Mouse (Mus musculus) ZHBTc4 (cell line): ENCODE results near the gene Plod3.

Experiments used
- DNase-seq: peaks from one replicate; pipeline ENCODE4 v3.0.0-alpha.2; 2011; ENCODE audit warnings: low read depth, low spot score

Plod3 gene

DNA sequence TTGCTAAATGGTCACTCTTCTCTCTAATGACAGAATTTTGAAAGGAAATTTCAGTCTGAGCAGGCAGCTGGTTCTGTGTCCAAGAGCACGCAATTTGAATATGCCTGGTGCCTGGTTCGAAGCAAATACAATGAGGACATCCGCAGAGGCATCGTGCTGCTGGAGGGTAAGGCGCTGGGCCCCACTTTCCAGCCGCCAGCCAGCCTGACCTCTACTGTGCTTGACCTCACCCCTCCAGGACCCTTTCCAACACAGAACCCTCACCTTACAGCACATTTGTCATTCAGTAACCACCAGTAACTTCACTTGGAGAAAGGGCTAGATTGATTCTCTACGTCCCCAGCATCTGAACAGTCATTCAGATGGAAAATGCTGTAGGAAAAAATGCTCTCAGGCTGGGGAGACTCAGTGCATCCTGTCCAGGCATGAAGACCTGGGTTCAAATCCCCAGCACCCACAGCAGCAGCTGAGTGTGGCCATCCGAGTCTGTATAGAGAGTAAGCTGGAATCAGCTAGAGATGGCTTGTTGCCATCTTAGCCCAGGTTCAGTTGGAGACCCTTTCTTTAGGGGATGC, 23.8 kb upstream of the Plod3 start:
- no peak for DNase-seq

DNA sequence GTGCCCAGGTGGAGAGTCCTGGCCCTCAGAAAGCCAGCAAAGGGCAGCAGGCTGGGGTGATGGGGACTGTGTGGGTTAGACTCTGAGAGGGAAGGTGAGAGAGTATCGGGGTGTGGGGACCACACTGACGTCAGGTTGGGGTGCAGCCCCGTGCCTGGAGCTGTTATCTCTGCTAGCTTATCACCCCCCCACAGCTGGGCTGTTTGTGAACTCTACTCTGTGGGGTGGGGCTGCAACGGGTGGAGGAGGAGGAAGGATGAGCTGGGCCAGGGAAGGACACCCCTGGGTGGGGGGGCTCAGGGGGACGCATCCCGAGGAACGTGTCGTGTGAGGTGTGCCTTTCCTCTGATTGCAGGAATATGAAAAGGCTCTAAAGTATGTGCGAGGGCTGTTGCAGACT, 21.6 kb upstream of the Plod3 start:
- DNase-seq: no peak

DNA sequence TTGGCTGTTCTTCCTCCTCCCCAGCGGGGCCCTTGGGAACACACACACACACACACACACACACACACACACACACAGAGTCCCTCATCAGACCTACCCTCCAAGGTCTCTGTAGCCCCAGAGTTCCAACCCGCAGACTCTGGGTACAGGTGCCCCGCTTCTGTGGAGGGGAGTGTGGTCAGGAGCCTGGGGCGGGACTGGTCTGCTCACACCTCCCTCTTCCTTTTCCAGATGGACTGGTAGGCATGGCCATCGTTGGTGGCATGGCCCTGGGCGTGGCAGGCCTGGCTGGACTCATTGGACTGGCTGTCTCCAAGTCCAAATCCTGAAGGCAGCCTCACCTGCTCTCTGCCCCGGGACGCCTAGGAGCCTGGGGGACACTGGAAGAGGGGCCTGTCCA, 21.1 kb upstream of the Plod3 start:
- no peak for DNase-seq

DNA sequence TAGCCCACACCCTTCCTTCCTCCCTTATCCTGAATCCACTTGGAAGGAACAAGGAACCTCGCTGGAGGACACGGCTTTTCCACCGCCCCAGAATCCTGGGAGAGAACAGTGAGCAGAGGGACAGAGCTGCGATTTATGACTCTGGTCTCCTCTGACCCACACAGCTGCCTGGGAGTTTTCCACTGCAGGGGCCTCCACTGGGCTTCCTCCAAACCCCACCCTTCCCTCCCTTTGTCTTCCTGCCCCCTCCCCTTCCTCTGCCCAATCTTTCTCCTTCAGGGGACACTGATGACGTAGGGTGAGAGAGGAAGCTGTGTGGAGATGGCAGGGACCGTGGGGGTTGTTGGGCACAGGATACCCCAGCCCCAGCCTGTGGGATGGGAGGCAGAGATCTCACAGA, 20.5 kb upstream of the Plod3 start, which contains the start of gene Cldn15:
TSS of gene Cldn15 (plus strand) at position 286 of the 400 bp plus-strand sequence.
- DNase-seq: peak; percentile 59

DNA sequence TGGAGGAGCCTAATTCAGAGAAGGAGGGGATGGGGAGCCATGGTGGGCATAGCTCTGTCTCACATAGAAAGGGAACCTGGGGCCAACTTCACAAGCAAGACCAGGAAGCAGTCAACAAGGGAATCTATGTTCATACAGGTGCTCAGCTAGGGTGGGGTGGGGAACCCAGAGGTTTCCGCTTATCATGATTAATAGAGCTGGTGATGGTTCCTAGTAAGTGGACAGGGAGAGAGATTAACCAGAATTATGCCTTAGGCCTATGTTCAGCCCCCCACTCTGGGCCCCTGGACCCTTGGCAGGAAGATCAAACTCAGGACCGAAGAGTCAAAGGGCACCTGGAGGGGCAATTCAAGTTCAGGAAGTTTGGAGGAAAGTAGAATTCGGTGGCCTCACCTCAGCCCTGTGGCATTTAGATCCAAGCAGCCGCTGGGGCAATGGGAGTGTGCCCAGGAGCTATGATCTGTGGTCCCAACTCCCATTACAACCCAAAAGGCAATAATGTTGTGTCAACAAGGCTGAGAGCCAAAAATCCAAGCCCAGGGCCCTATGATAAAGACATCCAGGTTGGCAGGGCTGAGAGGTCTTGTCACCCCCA, 19.9 kb upstream of the Plod3 start:
- DNase-seq: no peak

DNA sequence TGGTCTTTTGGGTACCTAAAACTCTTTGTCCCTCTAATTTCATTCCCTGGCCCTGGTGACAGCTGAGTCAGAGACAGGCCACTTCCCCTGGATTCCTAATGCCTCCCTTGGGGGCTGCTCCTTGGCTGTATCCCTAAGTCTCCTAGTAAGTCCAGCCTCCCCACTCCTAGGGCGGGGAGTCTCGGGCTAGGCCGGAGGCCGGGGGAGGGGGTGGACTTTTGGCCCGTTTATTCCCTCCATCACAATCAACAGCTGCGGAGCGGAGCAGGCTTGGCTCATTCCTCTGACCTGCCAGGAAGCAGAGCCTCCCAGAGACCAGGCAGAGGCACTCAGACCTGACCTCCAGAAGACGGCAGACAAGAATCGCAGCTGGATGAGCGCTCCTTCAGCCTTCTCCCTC, 19.2 kb upstream of the Plod3 start:
- DNase-seq: no peak

DNA sequence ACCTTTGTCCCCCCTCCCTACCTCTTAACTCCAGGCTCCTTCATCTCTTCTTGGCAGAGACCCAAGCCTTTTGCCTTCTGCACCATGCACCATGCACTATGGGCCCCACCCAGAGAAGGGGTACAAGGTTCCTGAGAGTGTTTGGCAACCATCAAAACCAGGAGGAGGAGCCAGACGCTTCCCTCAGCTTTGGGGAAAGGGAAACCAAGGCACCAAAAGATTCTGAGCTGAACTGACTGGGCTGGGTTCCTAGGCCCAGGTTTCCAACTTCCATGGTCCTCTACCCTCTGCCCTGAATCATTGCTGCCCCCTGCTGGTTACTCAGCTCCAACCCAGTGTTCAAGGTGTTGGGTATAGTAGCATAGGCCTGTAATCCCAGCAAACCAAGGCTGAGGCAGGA, 16.1 kb upstream of the Plod3 start:
- DNase-seq: peak; percentile 90

DNA sequence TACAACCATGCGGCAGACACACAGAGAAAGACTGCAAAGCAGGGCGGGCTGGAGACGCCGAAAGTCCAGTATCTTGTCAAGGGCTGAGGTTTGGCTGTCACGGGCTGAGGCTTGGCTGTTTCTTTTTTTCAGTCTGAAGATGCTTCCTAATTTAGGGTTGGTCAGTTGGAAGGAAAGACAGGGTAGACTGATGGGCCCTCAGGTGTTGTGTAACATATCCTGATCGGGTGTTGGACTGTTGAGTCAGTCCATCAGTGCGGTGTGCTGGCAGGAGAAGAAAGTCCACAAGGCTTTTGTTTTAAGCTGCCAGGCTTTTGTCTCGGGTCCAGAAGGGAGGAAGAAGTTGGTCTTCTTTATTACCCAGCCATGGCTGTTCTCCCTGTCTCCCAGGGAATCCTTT, 13.1 kb upstream of the Plod3 start:
- no peak for DNase-seq

DNA sequence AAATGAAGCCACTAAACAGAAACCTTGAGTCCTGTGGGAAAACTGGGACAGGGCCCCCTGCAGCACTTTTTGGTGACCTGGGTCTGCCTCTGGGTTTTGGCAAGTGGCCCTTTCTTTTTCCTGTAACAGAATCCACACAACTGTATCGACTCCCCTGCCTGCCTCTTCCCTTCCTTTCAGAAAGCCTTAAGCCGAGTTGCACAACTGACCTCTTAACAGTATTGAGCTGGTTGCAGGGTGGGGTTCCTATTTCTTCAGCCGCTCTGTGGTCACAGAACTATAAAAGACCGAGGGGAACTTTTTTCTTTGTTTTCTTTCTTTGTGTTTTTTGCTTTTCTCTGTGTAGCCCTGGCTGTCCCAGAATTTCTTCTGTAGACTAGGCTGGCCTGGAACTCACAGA, 9.1 kb upstream of the Plod3 start:
- DNase-seq: no peak

DNA sequence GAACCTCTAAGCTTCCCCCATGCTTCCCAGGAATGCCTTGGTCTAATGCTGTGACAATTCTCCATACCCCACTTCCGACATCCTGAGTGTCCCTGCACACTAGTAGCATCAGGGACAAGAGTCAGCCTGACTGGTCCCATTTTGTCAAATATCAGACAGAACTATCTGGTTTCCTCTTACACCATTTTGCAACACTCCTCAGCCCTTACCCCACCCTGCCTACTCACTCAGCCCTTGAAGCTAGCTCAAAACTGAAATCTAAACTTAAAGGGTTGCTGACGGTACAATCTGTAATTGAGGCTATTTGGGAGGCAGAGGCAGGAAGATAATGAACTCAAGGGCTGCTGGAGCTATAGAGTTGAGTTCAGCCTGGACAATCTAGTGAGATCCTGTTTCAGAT, 7.1 kb upstream of the Plod3 start:
- no peak for DNase-seq

DNA sequence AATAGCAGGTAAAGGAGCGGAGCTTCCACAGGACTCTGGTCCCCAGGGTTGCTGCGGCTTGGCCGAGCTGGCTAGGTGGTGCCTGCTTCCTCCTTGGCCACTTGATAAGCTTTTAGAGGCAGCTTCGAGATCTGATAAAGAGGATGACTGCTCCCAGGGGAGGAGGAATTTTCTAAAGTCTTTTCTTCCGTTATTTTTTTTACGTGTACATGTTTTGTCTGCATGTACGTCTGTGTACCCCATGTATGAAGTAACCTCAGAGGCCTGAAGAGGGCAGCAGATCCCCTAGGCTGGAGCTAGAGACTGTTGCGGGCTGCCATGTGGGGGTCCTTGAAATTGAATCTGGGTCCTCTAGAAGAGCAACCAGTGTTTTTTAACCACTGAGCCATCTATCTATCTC, 5.8 kb upstream of the Plod3 start:
- peak; percentile 46 for DNase-seq

DNA sequence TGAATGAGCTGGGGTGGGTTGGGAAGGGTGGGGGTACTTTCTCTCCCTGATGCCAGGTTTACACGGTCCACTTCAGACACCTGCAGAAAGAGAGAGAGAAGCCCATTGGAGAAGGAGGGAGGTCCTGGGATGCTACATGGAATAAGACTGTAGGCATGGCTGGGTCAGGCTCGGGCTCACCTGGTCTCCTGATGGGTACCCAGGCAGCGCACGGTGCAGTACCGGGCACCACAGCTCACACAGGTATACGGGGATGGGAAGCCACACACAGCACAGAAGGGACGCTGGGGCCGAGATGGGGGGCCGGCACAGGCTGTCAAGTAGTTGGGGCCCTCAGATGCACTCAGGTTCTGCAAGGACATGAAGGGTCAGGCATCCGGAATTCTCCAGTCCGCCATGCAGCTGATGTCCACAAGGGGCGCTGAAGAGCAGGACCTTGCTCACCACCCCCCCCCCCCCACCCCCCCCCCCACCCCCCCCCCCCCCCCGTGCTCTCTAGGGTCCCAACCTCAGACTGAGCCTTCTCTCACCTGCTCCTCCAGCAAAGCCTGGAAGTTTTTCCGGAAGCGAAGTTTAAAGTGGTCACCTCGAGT, 4.4 kb upstream of the Plod3 start:
- peak; percentile 69 for DNase-seq

DNA sequence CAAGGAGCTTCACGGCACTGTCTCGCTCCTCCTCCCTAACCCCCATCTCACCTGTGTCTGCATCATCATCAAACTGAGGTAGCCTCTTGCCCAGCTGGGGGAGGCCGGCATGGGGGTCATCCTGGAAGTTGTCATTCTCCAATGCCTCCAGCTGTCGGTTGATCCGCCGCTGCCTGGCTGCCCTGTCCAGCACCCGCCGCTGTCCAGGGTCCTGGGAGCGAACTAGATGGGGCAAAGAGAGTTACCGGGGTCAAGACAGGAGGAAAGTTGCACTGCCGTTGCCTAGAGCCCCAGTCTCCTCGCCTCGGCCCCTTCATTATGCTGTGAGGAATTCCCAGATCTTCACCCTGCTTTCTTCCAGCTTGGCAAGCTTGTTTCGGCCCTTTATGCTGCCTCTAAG, 2.0 kb upstream of the Plod3 start:
- no peak for DNase-seq

DNA sequence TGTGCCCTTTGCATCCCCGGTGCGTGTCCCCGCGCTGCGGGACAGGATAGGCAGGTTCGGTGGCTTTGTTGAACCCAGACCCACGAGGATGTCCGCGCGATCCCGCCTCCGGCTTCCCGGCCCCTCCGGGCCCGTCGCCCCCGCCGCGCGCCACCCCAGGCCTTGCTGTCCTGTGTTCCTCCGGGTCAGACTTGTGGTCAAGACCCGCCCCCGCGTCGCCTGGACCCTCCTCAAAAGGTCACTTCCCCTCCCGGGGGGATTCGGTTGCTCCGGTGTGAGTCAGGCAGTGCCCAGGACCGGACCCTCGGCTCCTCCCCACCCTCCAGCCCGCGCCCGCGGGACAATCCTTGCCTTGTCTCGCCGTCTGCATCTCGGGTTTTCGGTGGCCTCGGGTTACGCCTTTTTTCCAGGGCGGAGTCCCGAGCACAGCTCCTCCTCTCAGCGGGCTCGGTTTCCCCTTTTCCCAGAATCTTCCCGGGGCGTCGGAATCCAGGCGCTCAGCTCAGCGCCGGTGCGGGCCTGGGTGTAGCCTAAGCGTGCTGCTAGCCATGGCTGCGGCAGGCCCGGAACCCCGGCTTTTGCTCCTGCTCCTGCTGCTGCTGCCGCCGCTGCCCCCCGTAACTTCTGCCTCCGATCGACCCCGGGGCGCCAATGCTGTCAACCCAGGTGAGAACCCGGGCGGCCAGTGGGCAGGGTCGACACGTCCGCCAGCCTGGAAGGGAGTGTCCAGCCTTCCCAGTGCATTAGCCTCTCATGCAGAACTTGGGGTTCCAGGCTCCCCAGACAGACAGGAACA, 517 bp downstream of the Plod3 start:
- peak; percentile 77 for DNase-seq

DNA sequence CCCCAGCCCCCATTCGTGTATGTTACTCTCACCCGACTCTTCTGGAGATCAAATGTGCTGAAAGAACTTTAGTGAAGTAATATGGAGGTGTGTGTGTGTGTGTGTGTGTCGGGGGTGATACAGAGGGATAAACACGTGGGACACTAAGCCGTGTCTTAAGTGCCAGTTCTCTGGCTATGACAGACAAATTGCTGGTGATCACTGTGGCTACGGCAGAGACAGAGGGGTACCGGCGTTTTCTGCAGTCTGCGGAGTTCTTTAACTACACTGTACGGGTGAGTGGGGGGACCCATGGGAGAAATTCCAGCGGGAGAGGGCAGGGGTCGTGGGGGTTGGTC, 1.1 kb downstream of the Plod3 start, which contains the start of gene Znhit1:
TSS of gene Znhit1 (minus strand) at position 88 of the 338 bp plus-strand sequence.
- DNase-seq: no peak

DNA sequence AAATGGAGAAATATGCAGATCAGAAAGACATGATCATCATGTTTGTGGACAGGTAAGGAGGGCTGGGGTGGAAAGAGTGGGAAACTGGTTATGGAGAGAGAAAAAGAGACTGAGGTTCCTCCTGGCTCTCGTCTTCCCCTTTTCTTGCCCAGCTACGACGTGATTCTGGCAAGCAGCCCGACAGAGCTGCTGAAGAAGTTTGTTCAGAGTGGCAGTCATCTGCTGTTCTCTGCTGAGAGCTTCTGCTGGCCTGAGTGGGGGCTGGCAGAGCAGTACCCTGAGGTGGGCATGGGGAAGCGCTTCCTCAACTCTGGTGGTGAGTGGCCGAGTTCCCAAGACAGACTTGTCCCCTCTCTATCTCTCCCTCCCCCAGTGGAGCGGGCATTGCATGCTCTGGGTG, 1.6 kb downstream of the Plod3 start:
- no peak for DNase-seq

DNA sequence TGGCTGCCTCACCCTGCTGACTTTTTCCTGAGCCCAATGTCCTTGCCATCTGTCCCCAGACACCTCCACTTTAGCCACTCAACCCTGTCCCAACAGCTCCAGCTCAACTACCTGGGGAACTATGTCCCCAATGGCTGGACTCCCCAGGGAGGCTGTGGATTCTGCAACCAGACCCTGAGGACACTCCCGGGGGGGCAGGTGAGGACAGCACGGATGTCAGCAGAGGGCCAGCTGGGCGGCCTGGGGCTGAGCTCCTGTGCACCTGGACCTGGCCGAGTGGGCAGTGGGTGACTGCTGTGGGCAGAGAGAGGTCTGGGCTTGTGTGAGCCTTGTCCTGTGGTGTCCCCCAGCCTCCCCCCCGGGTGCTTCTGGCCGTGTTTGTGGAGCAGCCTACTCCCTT, 3.0 kb downstream of the Plod3 start:
- no peak for DNase-seq

DNA sequence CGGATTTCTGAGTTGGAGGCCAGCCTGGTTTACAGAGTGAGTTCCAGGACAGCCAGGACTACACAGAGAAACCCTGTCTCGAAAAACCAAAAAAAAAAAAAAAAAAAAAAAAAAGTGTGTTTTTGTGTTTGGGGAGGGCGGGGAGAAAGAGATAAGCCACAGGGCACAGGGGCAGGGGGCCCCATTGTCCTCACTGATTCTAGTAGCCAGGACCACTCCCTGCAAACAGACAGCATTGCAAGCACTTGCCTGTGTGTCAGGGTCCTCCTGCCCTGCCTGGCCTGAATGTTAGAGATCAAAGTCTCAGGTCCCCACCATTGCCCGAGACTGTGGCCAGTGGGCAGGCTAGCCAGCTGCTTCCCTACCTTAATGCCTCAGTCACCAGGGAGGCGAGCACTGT, 12.6 kb downstream of the Plod3 start:
- no peak for DNase-seq

DNA sequence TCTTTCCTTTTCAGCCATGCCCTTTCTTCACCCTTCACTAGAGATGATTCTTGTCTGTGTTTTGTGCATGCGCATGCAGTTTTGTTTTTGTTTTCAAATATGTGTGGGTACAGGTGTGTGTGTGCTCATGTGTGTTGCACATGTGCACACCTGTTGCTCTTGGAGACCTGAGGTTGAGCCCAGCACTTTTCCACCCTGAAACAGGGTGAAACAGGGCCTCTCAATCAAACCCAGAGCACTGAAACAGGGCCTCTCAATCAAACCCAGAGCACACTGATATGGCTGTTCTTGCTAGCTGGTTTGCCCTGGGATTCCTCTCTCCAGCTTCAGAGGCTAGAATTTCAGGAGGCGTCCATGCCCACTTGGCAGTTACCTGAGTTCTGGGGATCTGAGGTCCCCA, 13.8 kb downstream of the Plod3 start:
- DNase-seq: peak; percentile 76

DNA sequence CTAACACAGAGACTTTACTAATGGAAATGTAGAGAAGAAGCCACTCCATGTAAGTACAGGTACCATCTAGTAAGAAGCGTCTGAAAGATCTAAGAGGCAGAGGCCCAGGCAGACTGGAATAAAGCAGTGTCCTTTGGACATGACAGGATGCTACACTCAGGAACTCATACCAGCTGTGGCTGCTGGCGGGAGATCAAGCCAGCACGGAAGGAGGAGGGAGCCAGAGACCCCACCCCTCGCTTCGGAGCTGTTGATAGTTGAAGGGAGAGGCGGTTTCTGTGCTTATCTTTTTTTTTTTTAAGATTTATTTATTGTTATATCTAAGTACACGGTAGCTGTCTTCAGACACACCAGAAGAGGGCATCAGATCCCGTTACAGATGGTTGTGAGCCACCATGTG, 20.5 kb downstream of the Plod3 start:
- DNase-seq: no peak

DNA sequence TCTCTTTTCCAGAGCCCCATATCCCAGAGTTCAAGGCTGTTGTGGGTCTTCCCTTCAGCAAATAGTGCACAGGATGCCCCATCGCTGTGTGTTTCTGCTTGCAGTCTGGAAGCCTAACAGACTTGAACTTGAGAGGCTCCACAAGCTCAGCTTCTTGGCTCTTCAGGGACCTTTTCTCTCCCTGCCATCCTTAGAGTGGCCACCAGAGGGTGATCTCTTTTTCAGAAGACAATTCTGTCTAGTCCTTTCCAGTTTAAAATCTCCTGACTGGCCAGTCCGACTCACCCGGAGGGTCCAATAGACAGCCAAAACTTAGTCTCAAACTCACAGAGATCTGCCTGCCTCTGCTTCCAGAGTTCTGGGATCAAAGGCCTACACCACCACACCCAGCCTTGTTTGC, 23.2 kb downstream of the Plod3 start:
- DNase-seq: peak; percentile 83

DNA sequence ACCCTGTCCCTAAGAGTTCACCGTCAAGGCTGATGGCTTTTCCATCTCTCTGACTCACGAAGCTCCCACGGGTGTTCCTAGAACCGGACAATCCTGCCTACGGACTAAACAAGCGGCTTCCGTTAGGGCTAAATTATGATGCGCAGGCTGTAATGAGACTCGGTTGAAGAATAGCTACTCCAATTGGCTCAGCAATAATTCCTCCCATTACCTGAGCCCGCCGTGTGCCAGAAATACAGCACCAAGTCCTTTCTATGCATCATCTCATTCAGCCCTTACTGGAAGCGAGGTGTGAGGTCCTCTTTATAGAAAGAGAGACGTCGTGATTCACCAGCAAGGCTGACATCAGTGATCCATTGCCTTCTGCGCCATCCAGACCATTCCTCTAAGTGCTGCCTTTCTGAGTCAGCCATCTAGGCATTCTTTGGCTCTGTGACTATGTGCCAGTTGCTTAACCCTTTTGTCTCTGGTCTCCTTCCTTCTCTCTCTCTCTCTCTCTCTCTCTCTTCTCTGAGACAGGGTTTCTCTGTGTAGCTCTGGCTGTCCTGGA, 25.7 kb downstream of the Plod3 start:
- DNase-seq: no peak

DNA sequence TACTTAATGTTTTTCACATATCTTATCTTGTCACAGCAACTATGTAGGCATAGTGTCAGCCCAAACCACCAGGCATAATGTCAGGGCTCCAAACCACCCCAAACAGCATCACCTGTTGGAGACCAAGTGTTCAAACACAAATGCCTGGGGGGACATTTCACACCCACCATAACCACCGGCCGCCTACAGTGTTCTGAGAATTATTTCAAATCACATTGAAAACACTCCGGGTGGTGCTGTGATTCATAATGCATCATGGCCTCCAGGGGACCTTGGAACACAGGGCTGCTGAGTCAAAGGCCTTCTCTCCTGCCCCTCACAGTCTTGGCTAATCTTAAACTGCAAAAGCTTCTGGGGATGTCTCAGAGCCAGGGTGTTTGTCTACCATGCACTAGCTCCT, 29.1 kb downstream of the Plod3 start:
- DNase-seq: no peak
